Mouse (Mus musculus) intestine, embryonic 16.5 days (tissue): Measurements from ENCODE around the gene Igdcc4. TPM values are rescaled to one million over a fixed set of nuclear protein-coding genes. Genes with fewer than 3 reads are reported as not detected.

Experiments used
- ATAC-seq: fragments of 200-750 bp; cut with Nextera tagmentation; 2 replicates; pipeline ENCODE4 v1.8.0; 2017; ENCODE audit warnings: moderate TSS enrichment, moderate library complexity
- H3K27ac ChIP-seq: fragments of 300-500 bp; sonication (generic); 2 replicates; pipeline ENCODE4 v1.5.1; 2014; ENCODE audit warnings: mild to moderate bottlenecking, low read length
- H3K27me3 ChIP-seq: fragments of 300-500 bp; sonication (generic); replicated peaks from 2 replicates; pipeline ENCODE4 v1.6.1; 2014; ENCODE audit warnings: low read length, control low read depth, mixed read lengths; ENCODE audit not compliant: control insufficient read depth, insufficient read depth
- H3K36me3 ChIP-seq: fragments of 300-500 bp; sonication (generic); 2 replicates; pipeline ENCODE4 v1.6.1; 2014; ENCODE audit warnings: low read length, control low read depth; ENCODE audit not compliant: control insufficient read depth, insufficient read depth
- H3K4me1 ChIP-seq: fragments of 300-500 bp; sonication (generic); 2 replicates; pipeline ENCODE4 v1.6.1; 2014; ENCODE audit warnings: low read length, control low read depth, mixed read lengths; ENCODE audit not compliant: control insufficient read depth, insufficient read depth
- H3K4me2 ChIP-seq: fragments of 300-500 bp; sonication (generic); 2 replicates; pipeline ENCODE4 v1.6.1; 2014; ENCODE audit warnings: low read depth, low read length, control low read depth
- H3K4me3 ChIP-seq: fragments of 300-500 bp; sonication (generic); 2 replicates; pipeline ENCODE4 v1.5.1; 2014; ENCODE audit warnings: mild to moderate bottlenecking, low read length
- H3K9ac ChIP-seq: fragments of 300-500 bp; sonication (generic); 2 replicates; pipeline ENCODE4 v1.6.1; 2014; ENCODE audit warnings: low read depth, low read length
- H3K9me3 ChIP-seq: fragments of 300-500 bp; sonication (generic); 2 replicates; pipeline ENCODE4 v1.6.1; 2016; ENCODE audit warnings: low read length, control low read depth; ENCODE audit not compliant: control insufficient read depth
- WGBS: fragments of 180-500 bp; shearing (Covaris S2); extraction: QIAGEN DNeasy Blood & Tissue Kit; methylation state at CpG from one replicate; pipeline ENCODE4 v1.1.7; 2014; 5-methylcytosine and 5-hydroxymethylcytosine counted together
- polyA plus RNA-seq: library from polyadenylated mRNA; unstranded; fragments of >200 nt; fragmentation: Nextera tagmentation; extraction: Ambion mirVana; gene quantifications from 2 replicates; pipeline ENCODE4 v1.2.1, GENCODE M21; 2015

Igdcc4 gene
- polyA plus RNA-seq, 1 experiment from 2014 or later, result 13.0 TPM

DNA sequence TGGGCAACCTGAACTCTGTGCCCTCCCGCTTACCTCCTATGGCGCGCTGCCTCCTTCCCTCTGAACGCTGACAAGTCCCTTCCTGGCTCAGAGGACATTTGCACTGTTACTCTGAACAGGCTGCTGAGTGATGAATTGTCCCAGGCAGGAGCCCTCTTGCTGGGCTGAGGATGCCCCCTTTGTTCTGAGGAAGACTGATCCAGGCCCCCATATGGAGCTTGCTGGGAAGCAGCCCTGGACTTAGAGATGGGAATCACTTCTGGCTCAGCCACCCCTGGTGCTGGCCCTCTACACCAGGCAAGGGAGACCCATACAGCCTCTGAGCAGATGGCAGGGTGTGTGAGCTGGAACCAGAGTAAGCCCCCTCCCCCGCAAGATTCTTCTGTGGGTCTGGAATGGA, 44.7 kb downstream of the Igdcc4 start:
- Histone ChIP-seq H3K4me2 (no peak overlapping the region), H3K27me3 (peaks cover 5% of the 10 kb centered on the region; the same call in 1 of the 2 replicates), H3K9ac (no peak overlapping the region), H3K4me3 (no peak overlapping the region), H3K9me3 (no peaks in the 10 kb centered on the region), H3K36me3 (no peaks in the 10 kb centered on the region), H3K4me1 (peaks cover 7% of the 10 kb centered on the region), H3K27ac (no peak overlapping the region)
- ATAC-seq, result no peak
- 82% methylated on average over 5 of the region's 5 CpGs for WGBS

DNA sequence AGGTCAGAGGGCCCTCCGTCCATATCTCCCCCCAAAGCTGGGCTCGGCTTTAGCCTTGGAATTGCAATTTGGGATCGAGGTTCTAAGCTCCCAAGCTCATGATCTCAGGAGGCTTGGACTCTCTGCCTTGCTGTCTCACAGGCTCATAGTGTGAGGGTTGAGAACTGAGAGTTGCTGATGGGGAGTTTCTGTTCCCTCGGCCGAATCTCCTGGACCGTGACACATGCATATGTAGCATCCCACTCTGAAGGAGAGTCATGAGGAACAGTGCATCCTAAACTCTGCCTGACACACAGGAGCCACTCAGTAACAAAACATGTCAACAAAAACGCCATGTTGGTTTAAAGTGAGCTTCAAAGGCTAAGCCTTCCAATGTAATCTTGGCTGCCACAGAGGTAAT, 47.2 kb downstream of the Igdcc4 start:
- ATAC-seq, result no peak
- no peaks in the 10 kb centered on the region for H3K9me3 ChIP-seq
- no peaks in the 10 kb centered on the region for H3K27me3 ChIP-seq
- no peak overlapping the region for H3K27ac ChIP-seq
- H3K36me3 ChIP-seq, result no peaks in the 10 kb centered on the region
- 85% methylated on average over 7 of the region's 7 CpGs for WGBS
- H3K9ac ChIP-seq, result no peak overlapping the region
- H3K4me2 ChIP-seq, result no peak overlapping the region
- H3K4me3 ChIP-seq, result no peak overlapping the region
- H3K4me1 ChIP-seq, result peaks cover 7% of the 10 kb centered on the region

DNA sequence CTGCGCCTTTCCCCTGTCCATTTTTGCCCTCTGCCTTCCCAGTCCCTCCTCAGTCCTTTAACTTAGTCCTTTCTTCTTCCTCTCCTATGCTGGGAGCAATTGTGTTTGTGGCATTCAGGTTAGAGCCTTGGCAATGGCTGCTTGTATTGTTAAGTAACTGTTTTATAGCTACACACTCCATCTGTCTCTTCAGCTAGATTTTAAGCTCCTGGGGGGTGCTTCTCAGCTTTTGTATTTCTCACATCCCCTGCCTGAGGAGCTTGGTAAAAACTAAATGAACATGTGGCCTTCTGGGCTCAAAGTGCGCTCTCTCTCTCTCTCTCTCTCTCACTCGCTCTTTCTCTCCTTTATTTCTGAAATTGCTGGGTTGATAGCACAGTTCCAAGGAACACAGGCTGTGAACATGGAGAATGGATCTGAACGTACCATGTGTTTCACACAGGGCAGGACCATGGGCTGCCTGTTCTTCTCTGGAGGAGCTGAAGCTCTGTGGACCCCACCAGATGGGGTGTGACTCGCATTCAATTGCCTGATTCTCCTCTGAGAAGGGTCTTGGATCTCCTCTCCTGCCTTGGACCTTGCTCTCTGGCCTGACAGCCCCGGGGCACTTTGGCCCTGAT, 51.5 kb downstream of the Igdcc4 start:
- ATAC-seq, result peak; percentile 31
- no peak overlapping the region for H3K4me3 ChIP-seq
- no peaks in the 10 kb centered on the region for H3K9me3 ChIP-seq
- peak overlapping the region; percentile 57 for H3K27ac ChIP-seq
- no peaks in the 10 kb centered on the region for H3K27me3 ChIP-seq
- WGBS, result 53% methylated on average over 6 of the region's 6 CpGs
- H3K36me3 ChIP-seq, result no peaks in the 10 kb centered on the region
- peaks cover 14% of the 10 kb centered on the region for H3K4me1 ChIP-seq
- 0 out of 2 replicates have a peak overlapping the region, but pooled peaks have one; percentile 4 for H3K9ac ChIP-seq
- H3K4me2 ChIP-seq, result no peak overlapping the region

DNA sequence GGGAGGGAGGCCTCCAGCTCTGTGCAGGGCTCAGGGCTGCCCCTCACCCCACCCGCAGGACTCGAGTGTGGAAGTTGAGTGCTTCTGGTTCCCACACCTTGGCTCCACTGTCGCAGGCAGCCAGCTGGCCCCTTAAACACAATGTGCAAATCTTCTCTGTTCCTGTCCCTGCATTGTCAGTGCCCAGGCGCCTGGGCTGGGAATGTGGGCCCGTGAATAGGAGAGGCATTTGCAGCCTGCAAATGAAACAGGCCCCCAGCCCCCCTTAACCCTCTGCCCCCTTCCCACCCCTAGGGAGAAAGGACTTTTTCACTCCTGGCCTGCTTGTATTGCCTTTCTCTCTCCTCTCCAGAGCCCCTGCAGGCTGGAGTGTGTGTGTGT, 52.0 kb downstream of the Igdcc4 start:
- Histone ChIP-seq H3K27ac (peak overlapping the region; percentile 57), H3K9ac (0 out of 2 replicates have a peak overlapping the region, but pooled peaks have one; percentile 4), H3K36me3 (no peaks in the 10 kb centered on the region), H3K27me3 (no peaks in the 10 kb centered on the region), H3K4me1 (peaks cover 14% of the 10 kb centered on the region), H3K4me3 (no peak overlapping the region), H3K9me3 (no peaks in the 10 kb centered on the region), H3K4me2 (no peak overlapping the region; the same call in 1 of the 2 replicates)
- ATAC-seq, result peak; percentile 83
- WGBS, result 14% methylated on average over 5 of the region's 5 CpGs

DNA sequence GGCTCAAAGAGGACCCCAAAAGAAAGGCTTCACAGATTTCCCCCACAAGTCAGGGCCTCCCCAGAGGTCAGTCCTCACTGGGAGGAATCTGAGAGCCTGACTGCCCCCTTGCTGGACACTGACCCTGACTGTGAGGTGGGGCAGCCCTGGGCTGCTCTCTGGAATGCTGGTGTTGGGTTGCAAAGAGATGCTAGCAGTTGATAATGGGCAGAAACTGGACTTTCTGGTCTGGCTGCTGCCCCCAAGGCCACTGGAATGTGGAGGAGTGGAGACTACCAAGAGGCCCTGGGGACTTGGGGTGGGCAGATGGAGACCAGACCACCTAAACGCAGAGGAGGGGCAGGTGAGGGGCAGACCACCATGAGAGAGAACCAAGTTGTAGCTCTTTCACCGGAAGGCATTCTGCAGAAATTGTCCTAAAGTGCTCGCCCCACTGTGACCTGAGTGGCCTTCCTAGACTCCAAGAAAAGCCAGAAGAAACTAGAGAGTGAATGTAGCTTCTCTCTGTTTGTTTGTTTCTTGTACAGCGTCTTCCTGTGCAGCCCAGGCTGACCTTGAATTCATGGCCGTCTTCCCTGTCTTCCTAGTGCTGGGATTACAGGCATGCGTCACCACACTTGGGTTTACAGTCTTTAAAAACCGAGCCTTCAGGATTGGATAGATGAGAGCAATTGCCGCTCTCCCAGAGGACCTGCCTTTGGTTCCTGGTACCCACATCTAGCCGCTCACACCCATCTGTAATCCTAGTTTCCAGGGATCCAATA, 53.6 kb downstream of the Igdcc4 start:
- Histone ChIP-seq H3K27ac (no peak overlapping the region), H3K36me3 (no peaks in the 10 kb centered on the region), H3K4me2 (no peak overlapping the region), H3K9me3 (no peaks in the 10 kb centered on the region), H3K4me3 (no peak overlapping the region), H3K4me1 (peaks cover 14% of the 10 kb centered on the region), H3K27me3 (no peaks in the 10 kb centered on the region), H3K9ac (no peak overlapping the region)
- peak; percentile 44; the same call in 1 of the 2 replicates for ATAC-seq
- 48% methylated on average over 9 of the region's 9 CpGs for WGBS

DNA sequence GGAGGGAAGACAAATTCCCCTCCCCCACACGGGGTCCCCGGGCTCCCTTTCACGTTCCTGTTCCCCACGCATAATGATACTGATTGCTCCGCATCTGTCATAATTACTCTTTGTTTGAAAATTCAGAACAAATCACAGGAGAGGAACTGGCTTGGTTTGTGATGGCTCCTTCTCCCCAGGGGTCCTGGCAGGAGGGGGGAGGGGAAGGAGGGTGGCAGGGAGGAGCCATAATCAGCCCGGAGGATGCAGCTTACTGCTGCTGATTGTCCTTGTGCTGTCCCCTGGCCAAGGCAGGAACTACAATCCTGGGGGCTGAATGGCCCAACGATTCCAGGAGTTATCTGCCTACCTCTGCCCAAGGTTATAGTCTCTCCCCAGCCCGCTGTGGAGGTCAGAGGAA, 55.3 kb downstream of the Igdcc4 start:
- H3K27ac ChIP-seq, result no peak overlapping the region
- 15% methylated on average over 8 of the region's 8 CpGs for WGBS
- H3K4me1 ChIP-seq, result peaks cover 14% of the 10 kb centered on the region
- no peak overlapping the region for H3K4me2 ChIP-seq
- H3K4me3 ChIP-seq, result no peak overlapping the region
- H3K36me3 ChIP-seq, result no peaks in the 10 kb centered on the region
- no peaks in the 10 kb centered on the region for H3K9me3 ChIP-seq
- H3K9ac ChIP-seq, result no peak overlapping the region
- H3K27me3 ChIP-seq, result no peaks in the 10 kb centered on the region; the same call in 1 of the 2 replicates
- no peak for ATAC-seq

DNA sequence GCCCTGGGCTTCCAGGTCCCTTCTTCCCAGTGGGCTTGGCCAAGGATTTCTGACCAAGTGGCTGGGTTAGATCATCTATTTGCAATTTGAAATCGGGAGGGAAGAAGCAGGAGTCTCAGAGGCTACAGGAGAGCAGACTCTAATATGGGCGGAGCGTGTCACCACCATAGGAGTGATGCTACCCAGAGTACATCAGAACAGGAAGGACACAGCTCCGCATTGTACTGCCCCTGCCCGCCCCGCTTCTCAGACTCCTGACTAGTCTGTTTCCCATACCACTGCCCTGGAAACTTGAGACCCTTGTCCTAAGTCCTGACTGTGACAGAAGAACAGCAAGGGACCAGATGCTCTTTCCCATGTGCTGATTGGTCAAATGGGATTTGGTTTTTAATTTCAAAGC, 56.3 kb downstream of the Igdcc4 start:
- no peaks in the 10 kb centered on the region for H3K36me3 ChIP-seq
- H3K27ac ChIP-seq, result no peak overlapping the region
- ATAC-seq, result no peak
- no peak overlapping the region for H3K4me3 ChIP-seq
- H3K27me3 ChIP-seq, result peaks cover 6% of the 10 kb centered on the region
- no peak overlapping the region for H3K4me2 ChIP-seq
- H3K4me1 ChIP-seq, result peaks cover 16% of the 10 kb centered on the region
- no peak overlapping the region for H3K9ac ChIP-seq
- 35% methylated on average over 6 of the region's 6 CpGs for WGBS
- H3K9me3 ChIP-seq, result no peaks in the 10 kb centered on the region

DNA sequence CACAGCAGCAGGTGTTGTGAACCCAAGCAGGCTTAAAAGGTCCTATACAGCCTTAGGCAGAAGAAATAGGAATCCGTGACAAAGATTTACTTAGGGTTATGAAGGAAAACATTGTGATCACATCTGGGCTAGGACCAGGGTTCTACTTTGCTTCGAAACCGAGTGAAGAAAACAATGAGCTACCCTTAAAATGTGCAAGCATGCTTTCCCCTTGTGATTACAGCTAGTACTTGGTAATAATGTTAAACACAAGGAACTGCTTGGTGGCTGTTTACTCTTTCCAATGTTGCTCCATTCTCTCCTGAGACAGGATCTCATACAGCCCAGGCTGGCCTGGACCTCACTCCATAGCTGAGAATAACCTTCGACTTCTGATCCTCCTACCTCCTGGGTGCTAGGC, 59.9 kb downstream of the Igdcc4 start:
- 68% methylated on average over 4 of the region's 4 CpGs for WGBS
- no peak for ATAC-seq
- Histone ChIP-seq H3K4me2 (no peak overlapping the region), H3K9me3 (0 out of 2 replicates have a peak, but pooled peaks cover 3% of the 10 kb centered on the region), H3K27ac (no peak overlapping the region), H3K36me3 (no peaks in the 10 kb centered on the region), H3K4me1 (peaks cover 8% of the 10 kb centered on the region), H3K27me3 (peaks cover 10% of the 10 kb centered on the region), H3K9ac (no peak overlapping the region), H3K4me3 (no peak overlapping the region)

DNA sequence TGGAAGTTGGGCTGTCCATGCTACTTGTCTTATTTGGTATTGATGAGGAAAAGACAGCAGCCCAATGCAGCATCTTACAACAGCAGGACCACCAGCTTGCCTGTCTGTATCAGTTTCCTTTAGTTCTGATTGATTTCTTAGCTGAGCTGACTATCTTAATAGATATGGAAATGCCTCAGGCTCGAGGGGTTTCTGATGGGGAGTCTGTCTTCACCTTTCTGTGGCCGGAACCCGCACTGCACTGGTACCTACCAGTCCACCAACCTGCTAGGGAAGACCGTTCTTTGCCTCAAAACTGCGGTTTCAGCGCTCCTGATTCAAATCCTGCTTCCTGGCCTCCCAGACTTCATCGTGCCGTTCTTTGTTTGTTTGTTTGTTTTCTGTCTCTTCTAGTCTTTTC, 60.6 kb downstream of the Igdcc4 start:
- 55% methylated on average over 8 of the region's 8 CpGs for WGBS
- H3K36me3 ChIP-seq, result no peaks in the 10 kb centered on the region
- H3K9ac ChIP-seq, result no peak overlapping the region
- peaks cover 10% of the 10 kb centered on the region for H3K27me3 ChIP-seq
- H3K4me3 ChIP-seq, result no peak overlapping the region
- peaks cover 8% of the 10 kb centered on the region for H3K4me1 ChIP-seq
- 0 out of 2 replicates have a peak, but pooled peaks cover 3% of the 10 kb centered on the region for H3K9me3 ChIP-seq
- ATAC-seq, result no peak
- no peak overlapping the region for H3K27ac ChIP-seq
- H3K4me2 ChIP-seq, result no peak overlapping the region
